Mouse (Mus musculus) ES-Bruce4 (cell line): Measurements from ENCODE around the gene Bzw2.

Experiments used
- CTCF ChIP-seq: IDR thresholded peaks from one replicate; pipeline ENCODE4 v1.8.1; 2011; ENCODE audit warnings: low read depth, low read length
- POLR2A ChIP-seq: IDR thresholded peaks from one replicate; pipeline ENCODE4 v1.8.1; 2011; ENCODE audit warnings: low read length; ENCODE audit not compliant: insufficient read depth

DNA sequence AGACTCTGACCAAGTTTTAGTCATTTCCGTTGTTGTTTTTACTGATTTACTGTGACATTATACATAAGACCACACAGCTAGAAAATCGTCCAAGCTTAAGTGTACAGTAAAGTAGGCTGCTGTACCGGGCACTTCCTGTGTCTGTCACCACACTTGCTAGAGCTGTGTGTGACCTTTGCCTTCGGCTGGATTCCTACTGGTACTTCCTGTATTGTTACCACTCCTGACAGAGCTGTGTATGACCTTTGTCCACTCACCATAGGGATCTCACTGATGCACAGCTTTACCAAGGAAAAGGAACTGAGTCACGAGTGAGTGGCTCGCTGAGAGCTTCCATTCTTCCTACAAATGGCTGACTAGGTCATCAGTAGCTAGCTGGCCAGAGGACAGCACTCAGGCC is 29.2 kb upstream of the Bzw2 start:
- no peak for TF ChIP-seq POLR2A
- TF ChIP-seq CTCF = no peak
